Mouse (Mus musculus): Measurements from ENCODE around the gene Hba-a1. TPM values are rescaled to one million over a fixed set of nuclear protein-coding genes. Genes with fewer than 3 reads are reported as not detected.

The Hba-a1 gene
- total and polyA plus RNA-seq, 2 experiments from 2014 or later = 405 to 490 TPM

DNA sequence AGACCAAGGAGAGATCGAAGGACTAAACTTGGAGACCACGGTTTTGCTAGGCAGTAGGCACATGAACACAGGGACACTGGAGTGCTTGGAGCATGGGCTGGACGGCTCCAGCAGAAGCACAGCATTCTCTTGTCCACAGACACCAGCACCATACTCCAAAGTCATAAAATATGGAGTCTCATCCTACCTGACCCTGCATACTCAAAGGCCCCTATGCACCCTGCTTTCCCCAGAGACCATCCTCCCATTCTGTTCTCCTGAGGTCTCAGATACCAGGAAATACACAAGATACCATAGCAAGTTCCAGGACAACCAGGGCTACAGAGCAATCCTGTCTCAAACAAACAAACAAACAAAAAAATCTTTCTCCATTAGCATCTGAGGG, 45.9 kb upstream of the Hba-a1 start:
- TF ChIP-seq CTCF (IDR thresholded peaks at IDR 0.05; ENCODE audit: low read depth) = no peak
- no peaks in the 10 kb centered on the region for H3K27me3 ChIP-seq (ENCODE audit: insufficient read depth, low read length)
- no peak overlapping the region for H3K4me3 ChIP-seq (ENCODE audit: low read depth, low read length)
- whole genome bisulfite sequencing = 82% methylated on average over 3 of the region's 3 CpGs
- no peak overlapping the region for H3K9ac ChIP-seq
- peaks cover 9% of the 10 kb centered on the region for H3K4me1 ChIP-seq (ENCODE audit: insufficient read depth)
- H3K4me2 ChIP-seq (ENCODE audit: low read depth) = no peak overlapping the region
- H3K9me3 ChIP-seq (ENCODE audit: low read length) = no peaks in the 10 kb centered on the region
- DNase-seq = no peak
- H3K27ac ChIP-seq (ENCODE audit: low read depth, low read length) = 0 out of 2 replicates have a peak overlapping the region, but pooled peaks have one; percentile 63
- no peak for ATAC-seq
- peaks cover 11% of the 10 kb centered on the region for H3K36me3 ChIP-seq (ENCODE audit: insufficient read depth)

GRCm38 (mm10) chr11:32238093-32238860, 45.0 kb upstream of the Hba-a1 start:
- DNase-seq = peak; percentile 74
- H3K4me2 ChIP-seq (ENCODE audit: low read depth) = no peak overlapping the region
- 0 out of 2 replicates have a peak, but pooled peaks have one; percentile 21 for ATAC-seq
- TF ChIP-seq CTCF (IDR thresholded peaks at IDR 0.05; ENCODE audit: low read depth) = peak; percentile 96
- WGBS = 60% methylated on average over 5 of the region's 5 CpGs
- H3K4me3 ChIP-seq (ENCODE audit: low read depth, low read length) = no peak overlapping the region
- H3K9ac ChIP-seq = no peak overlapping the region
- H3K27me3 ChIP-seq (ENCODE audit: insufficient read depth, low read length) = no peaks in the 10 kb centered on the region
- H3K36me3 ChIP-seq (ENCODE audit: insufficient read depth) = peaks cover 14% of the 10 kb centered on the region
- no peak overlapping the region for H3K27ac ChIP-seq (ENCODE audit: low read depth, low read length)
- peaks cover 9% of the 10 kb centered on the region for H3K4me1 ChIP-seq (ENCODE audit: insufficient read depth)
- H3K9me3 ChIP-seq (ENCODE audit: low read length) = no peaks in the 10 kb centered on the region

- Histone ChIP-seq H3K4me2 (ENCODE audit: low read depth) (no peak overlapping the region), H3K9ac (no peak overlapping the region), H3K27ac (ENCODE audit: low read depth, low read length) (no peak overlapping the region), H3K27me3 (ENCODE audit: insufficient read depth, low read length) (no peaks in the 10 kb centered on the region), H3K36me3 (ENCODE audit: insufficient read depth) (peaks cover 28% of the 10 kb centered on the region), H3K4me1 (ENCODE audit: insufficient read depth) (peaks cover 4% of the 10 kb centered on the region; the same call in 1 of the 2 replicates), H3K4me3 (ENCODE audit: low read depth, low read length) (no peak overlapping the region), H3K9me3 (ENCODE audit: low read length) (no peaks in the 10 kb centered on the region)
- no peak for ATAC-seq
- TF ChIP-seq CTCF (IDR thresholded peaks at IDR 0.05; ENCODE audit: low read depth) = no peak
- DNase-seq = no peak
Measured at GRCm38 (mm10) chr11:32241391-32241790, 41.9 kb upstream of the Hba-a1 start.

DNA sequence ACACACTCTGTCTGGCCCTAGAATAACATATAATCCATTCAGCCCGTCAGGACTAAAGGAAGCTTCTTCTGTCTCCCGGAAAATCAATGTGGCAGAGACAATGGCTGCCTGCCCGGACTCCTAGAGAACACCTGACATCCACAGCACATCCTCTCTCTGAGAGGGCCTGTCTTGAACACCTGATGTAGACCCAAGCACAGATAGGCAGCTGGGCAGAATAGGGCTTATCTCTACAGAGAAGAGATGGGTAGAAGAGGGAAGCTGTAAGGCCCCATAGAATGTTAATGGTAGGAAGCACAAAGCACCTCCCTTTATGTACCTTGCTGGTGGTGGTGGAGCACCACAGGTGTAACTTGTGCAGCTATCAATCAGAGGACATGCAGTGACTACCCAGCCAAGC, 41.1 kb upstream of the Hba-a1 start:
- H3K4me1 ChIP-seq (ENCODE audit: insufficient read depth) = no peaks in the 10 kb centered on the region
- DNase-seq (no peak), ATAC-seq (no peak)
- H3K4me2 ChIP-seq (ENCODE audit: low read depth) = no peak overlapping the region
- no peaks in the 10 kb centered on the region for H3K27me3 ChIP-seq (ENCODE audit: insufficient read depth, low read length)
- no peak for TF ChIP-seq CTCF (IDR thresholded peaks at IDR 0.05; ENCODE audit: low read depth)
- no peak overlapping the region for H3K27ac ChIP-seq (ENCODE audit: low read depth, low read length)
- no peaks in the 10 kb centered on the region for H3K9me3 ChIP-seq (ENCODE audit: low read length)
- peaks cover 35% of the 10 kb centered on the region for H3K36me3 ChIP-seq (ENCODE audit: insufficient read depth)
- WGBS = 92% methylated on average over 3 of the region's 3 CpGs
- H3K4me3 ChIP-seq (ENCODE audit: low read depth, low read length) = no peak overlapping the region
- H3K9ac ChIP-seq = 0 out of 2 replicates have a peak overlapping the region, but pooled peaks have one; percentile 6

GRCm38 (mm10) chr11:32243205-32243955, 39.9 kb upstream of the Hba-a1 start:
- no peak for ATAC-seq
- 78% methylated on average over 7 of the region's 7 CpGs for WGBS

DNA sequence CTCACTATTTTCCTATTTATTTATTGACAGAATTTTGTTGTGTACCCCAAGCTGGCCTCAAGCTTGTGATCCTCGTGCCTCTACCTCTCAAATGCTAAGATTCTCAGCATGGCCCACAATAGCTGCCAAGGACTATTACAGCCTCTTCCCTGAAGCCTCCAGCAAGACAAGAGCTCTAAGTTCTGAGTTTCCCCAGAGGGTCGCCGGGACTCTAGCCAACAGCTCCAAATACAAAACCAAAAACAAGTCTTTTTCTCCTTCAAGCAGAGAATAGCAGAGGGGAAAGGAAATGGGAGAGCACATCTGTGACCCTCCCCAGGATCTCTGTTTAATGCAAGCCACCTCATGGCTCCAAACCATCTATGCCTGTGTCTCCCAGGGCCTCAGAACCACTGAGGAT, 39.2 kb upstream of the Hba-a1 start:
- Histone ChIP-seq H3K9me3 (ENCODE audit: low read length) (no peaks in the 10 kb centered on the region), H3K36me3 (ENCODE audit: insufficient read depth) (peaks cover 40% of the 10 kb centered on the region), H3K27me3 (ENCODE audit: insufficient read depth, low read length) (no peaks in the 10 kb centered on the region), H3K4me1 (ENCODE audit: insufficient read depth) (no peaks in the 10 kb centered on the region), H3K4me2 (ENCODE audit: low read depth) (no peak overlapping the region), H3K27ac (ENCODE audit: low read depth, low read length) (no peak overlapping the region), H3K4me3 (ENCODE audit: low read depth, low read length) (no peak overlapping the region), H3K9ac (no peak overlapping the region)
- no peak for TF ChIP-seq CTCF (IDR thresholded peaks at IDR 0.05; ENCODE audit: low read depth)
- WGBS = 70% methylated on average over 3 of the region's 3 CpGs
- DNase-seq = no peak
- no peak for ATAC-seq

More at GRCm38 (mm10) chr11:32243205-32243955, 39.9 kb upstream of the Hba-a1 start:
- no peak overlapping the region for H3K4me2 ChIP-seq (ENCODE audit: low read depth)
- H3K4me3 ChIP-seq (ENCODE audit: low read depth, low read length) = no peak overlapping the region
- peaks cover 44% of the 10 kb centered on the region for H3K36me3 ChIP-seq (ENCODE audit: insufficient read depth)
- no peaks in the 10 kb centered on the region for H3K27me3 ChIP-seq (ENCODE audit: insufficient read depth, low read length)
- H3K4me1 ChIP-seq (ENCODE audit: insufficient read depth) = no peaks in the 10 kb centered on the region
- H3K9ac ChIP-seq = no peak overlapping the region
- no peak for TF ChIP-seq CTCF (IDR thresholded peaks at IDR 0.05; ENCODE audit: low read depth)
- H3K9me3 ChIP-seq (ENCODE audit: low read length) = no peaks in the 10 kb centered on the region
- H3K27ac ChIP-seq (ENCODE audit: low read depth, low read length) = no peak overlapping the region
- DNase-seq = no peak

DNA sequence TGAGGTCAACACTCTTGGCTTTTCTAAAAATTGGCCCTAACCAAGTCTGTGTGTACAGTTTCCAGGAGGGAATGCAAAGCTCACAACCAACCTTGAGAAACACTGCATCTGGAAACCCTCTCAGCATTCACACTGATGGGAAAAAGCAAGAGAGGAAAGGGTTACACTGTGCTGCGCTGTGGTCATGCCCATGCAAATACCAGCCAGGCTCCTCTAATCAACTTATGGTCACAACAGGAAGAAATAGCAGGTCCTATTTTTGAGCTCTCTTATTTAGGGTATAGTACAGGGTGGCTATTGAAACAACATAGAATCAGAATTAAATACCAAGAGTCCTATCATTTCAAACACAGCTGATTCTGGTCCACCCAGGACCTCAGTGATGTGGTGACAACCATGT, 38.7 kb upstream of the Hba-a1 start:
- no peaks in the 10 kb centered on the region for H3K9me3 ChIP-seq (ENCODE audit: low read length)
- DNase-seq (no peak), ATAC-seq (no peak)
- no peaks in the 10 kb centered on the region for H3K27me3 ChIP-seq (ENCODE audit: insufficient read depth, low read length)
- no peak for TF ChIP-seq CTCF (IDR thresholded peaks at IDR 0.05; ENCODE audit: low read depth)
- H3K4me3 ChIP-seq (ENCODE audit: low read depth, low read length) = no peak overlapping the region
- peaks cover 44% of the 10 kb centered on the region for H3K36me3 ChIP-seq (ENCODE audit: insufficient read depth)
- H3K27ac ChIP-seq (ENCODE audit: low read depth, low read length) = no peak overlapping the region
- H3K9ac ChIP-seq = no peak overlapping the region
- no peak overlapping the region for H3K4me2 ChIP-seq (ENCODE audit: low read depth)
- 89% methylated on average over 1 of the region's 1 CpGs for whole genome bisulfite sequencing
- no peaks in the 10 kb centered on the region for H3K4me1 ChIP-seq (ENCODE audit: insufficient read depth)
